Mouse (Mus musculus) CH12.LX (cell line): ENCODE measurements at regions not wholly inside any gene's neighbourhood (a gene's known extent, or its start where the extent isn't known, plus 50 kb on each side); places are given as distances from the start of the nearest gene placed in this dataset.
A peak's percentile ranks its signal among the peaks of the same experiment; 100 is the strongest.

Source experiments
- DNase-seq: peaks from one replicate; pipeline ENCODE4 v3.0.0-alpha.2; 2013; ENCODE audit errors: extremely low read depth
- H3K27ac ChIP-seq: 2 replicates; pipeline ENCODE4 v1.5.1; 2012; ENCODE audit warnings: low read depth, mild to moderate bottlenecking, control low read depth, moderate library complexity; ENCODE audit not compliant: insufficient read depth
- H3K27me3 ChIP-seq: replicated peaks from 2 replicates; pipeline ENCODE3; 2012; ENCODE audit warnings: inconsistent platforms
- H3K36me3 ChIP-seq, 2 experiments: replicated peaks in 1 of 2; 2 replicates each; pipeline versions ENCODE3 to v1.6.1; 2012; ENCODE audit warnings: inconsistent platforms in 1 of 2, low read length in 1 of 2, mild to moderate bottlenecking in 1 of 2, mixed read lengths in 1 of 2, moderate library complexity in 1 of 2; ENCODE audit not compliant: control insufficient read depth in 1 of 2, insufficient read depth in 1 of 2
- H3K4me1 ChIP-seq, 2 experiments: 2 replicates each; pipeline ENCODE4 v1.6.1; 2012; ENCODE audit warnings: inconsistent platforms in 1 of 2, moderate library complexity in 1 of 2; ENCODE audit not compliant: insufficient read depth in 2 of 2, control insufficient read depth in 1 of 2
- H3K4me2 ChIP-seq: 2 replicates; pipeline ENCODE4 v1.6.1; 2012; ENCODE audit warnings: low read depth, mild to moderate bottlenecking, control low read depth; ENCODE audit not compliant: poor library complexity, insufficient read depth, severe bottlenecking
- H3K4me3 ChIP-seq, 3 experiments: fragments of 150-350 bp in 1 of 3; sonication (generic) in 1 of 3; replicated peaks in 1 of 3; 2 replicates each; pipeline versions ENCODE3 to v1.5.1; 2011 to 2012; ENCODE audit warnings: low read depth in 2 of 3, low read length in 2 of 3, mild to moderate bottlenecking in 2 of 3, moderate library complexity in 2 of 3, control low read depth in 1 of 3, improper control_type of control experiment in 1 of 3, inconsistent platforms in 1 of 3, mixed read lengths in 1 of 3; ENCODE audit not compliant: poor library complexity in 1 of 3
- H3K79me2 ChIP-seq: replicated peaks from 2 replicates; pipeline ENCODE4 v1.6.1; 2012; ENCODE audit warnings: mild to moderate bottlenecking, moderate library complexity; ENCODE audit not compliant: control insufficient read depth, poor library complexity, insufficient read depth, severe bottlenecking; ENCODE audit errors: extremely low read depth
- H3K9ac ChIP-seq: 2 replicates; pipeline ENCODE4 v1.6.1; 2012; ENCODE audit warnings: low read depth, mild to moderate bottlenecking, control low read depth, moderate library complexity; ENCODE audit not compliant: insufficient read depth
- H3K9me3 ChIP-seq: replicated peaks from 2 replicates; pipeline ENCODE3; 2012; ENCODE audit warnings: low read length, inconsistent platforms, mixed read lengths
- BHLHE40 ChIP-seq: IDR thresholded peaks from 2 replicates; pipeline ENCODE4 v1.6.1; 2011; ENCODE audit warnings: mild to moderate bottlenecking, low read depth, low read length, improper control_type of control experiment
- CHD2 ChIP-seq: IDR thresholded peaks from 2 replicates; pipeline ENCODE4 v1.6.1; 2011; ENCODE audit warnings: low read length, improper control_type of control experiment
- CTCF ChIP-seq, 2 experiments: IDR thresholded peaks in 1 of 2; conservative IDR thresholded peaks in 1 of 2; 2 replicates each; pipeline ENCODE4 v1.5.1; 2011 to 2012; ENCODE audit warnings: low read depth in 2 of 2, low read length in 2 of 2, improper control_type of control experiment in 1 of 2, inconsistent platforms in 1 of 2, mild to moderate bottlenecking in 1 of 2, moderate library complexity in 1 of 2
- ETS1 ChIP-seq: conservative IDR thresholded peaks from 2 replicates; pipeline ENCODE4 v1.6.1; 2012; ENCODE audit warnings: low read depth, mild to moderate bottlenecking, inconsistent platforms, low read length, improper control_type of control experiment, moderate library complexity
- HCFC1 ChIP-seq: IDR thresholded peaks from 2 replicates; pipeline ENCODE4 v1.6.1; 2012; ENCODE audit warnings: low read depth, mild to moderate bottlenecking, inconsistent platforms, low read length, improper control_type of control experiment
- IRF4 ChIP-seq: IDR thresholded peaks from 2 replicates; pipeline ENCODE4 v1.6.1; 2014; ENCODE audit warnings: low read depth, mild to moderate bottlenecking, inconsistent platforms, low read length, improper control_type of control experiment
- JUN ChIP-seq: IDR thresholded peaks from 2 replicates; pipeline ENCODE4 v1.6.1; 2011; ENCODE audit warnings: low read depth, mild to moderate bottlenecking, low read length, improper control_type of control experiment, moderate library complexity; ENCODE audit not compliant: insufficient read depth
- KAT2A ChIP-seq: IDR thresholded peaks from 2 replicates; pipeline ENCODE4 v1.6.1; 2012; ENCODE audit warnings: low read length, improper control_type of control experiment, inconsistent platforms; ENCODE audit not compliant: insufficient replicate concordance
- MAFK ChIP-seq: IDR thresholded peaks from 2 replicates; pipeline ENCODE4 v1.6.1; 2011; ENCODE audit warnings: low read length, improper control_type of control experiment; ENCODE audit not compliant: insufficient replicate concordance
- MEF2A ChIP-seq: IDR thresholded peaks from 2 replicates; pipeline ENCODE4 v1.6.1; 2014; ENCODE audit warnings: low read depth, mild to moderate bottlenecking, inconsistent platforms, low read length, improper control_type of control experiment, borderline replicate concordance
- NELFE ChIP-seq: IDR thresholded peaks from 2 replicates; pipeline ENCODE4 v1.6.1; 2011; ENCODE audit warnings: low read depth, low read length, improper control_type of control experiment
- NRF1 ChIP-seq: IDR thresholded peaks from 2 replicates; pipeline ENCODE4 v1.6.1; 2014; ENCODE audit warnings: low read depth, mild to moderate bottlenecking, inconsistent platforms, low read length, improper control_type of control experiment, moderate library complexity
- PAX5 ChIP-seq: IDR thresholded peaks from 2 replicates; pipeline ENCODE4 v1.6.1; 2012; ENCODE audit warnings: low read length, inconsistent platforms, mixed read lengths
- POLR2AphosphoS2 ChIP-seq: IDR thresholded peaks from 2 replicates; pipeline ENCODE4 v1.6.1; 2011; ENCODE audit warnings: low read depth, low read length, improper control_type of control experiment
- RAD21 ChIP-seq: IDR thresholded peaks from 2 replicates; pipeline ENCODE4 v1.6.1; 2011; ENCODE audit warnings: low read depth, mild to moderate bottlenecking, low read length, improper control_type of control experiment, moderate library complexity
- SIN3A ChIP-seq: IDR thresholded peaks from 2 replicates; pipeline ENCODE4 v1.6.1; 2012; ENCODE audit warnings: low read length, improper control_type of control experiment, inconsistent platforms
- SMC3 ChIP-seq: IDR thresholded peaks from 2 replicates; pipeline ENCODE4 v1.6.1; 2011; ENCODE audit warnings: low read depth, low read length, improper control_type of control experiment
- TBP ChIP-seq: conservative IDR thresholded peaks from 2 replicates; pipeline ENCODE4 v1.6.1; 2011; ENCODE audit warnings: low read depth, low read length, improper control_type of control experiment
- USF1 ChIP-seq: IDR thresholded peaks from 2 replicates; pipeline ENCODE4 v1.6.1; 2014; ENCODE audit warnings: low read depth, mild to moderate bottlenecking, inconsistent platforms, low read length, improper control_type of control experiment
- USF2 ChIP-seq: conservative IDR thresholded peaks from 2 replicates; pipeline ENCODE4 v1.6.1; 2011; ENCODE audit warnings: low read depth, low read length, improper control_type of control experiment
- dilution Hi-C: fragments of 300-500 bp; cut with MboI; formaldehyde crosslinking; loops from 2 replicates; pipeline ENCODE4 v1.14.3; 2020; ENCODE audit warnings: low sequenced_read_pairs; ENCODE audit not compliant: extremely low pct_unique_long_range_greater_than_20kb, extremely low pct_ligation_motif_present
- in situ Hi-C: fragments of 300-500 bp; cut with MboI; formaldehyde crosslinking; loops from 3 replicates; pipeline ENCODE4 v1.14.3; 2019; ENCODE audit warnings: low sequenced_read_pairs, low pct_ligation_motif_present, low pct_unique_long_range_greater_than_20kb, mixed read lengths

DNA sequence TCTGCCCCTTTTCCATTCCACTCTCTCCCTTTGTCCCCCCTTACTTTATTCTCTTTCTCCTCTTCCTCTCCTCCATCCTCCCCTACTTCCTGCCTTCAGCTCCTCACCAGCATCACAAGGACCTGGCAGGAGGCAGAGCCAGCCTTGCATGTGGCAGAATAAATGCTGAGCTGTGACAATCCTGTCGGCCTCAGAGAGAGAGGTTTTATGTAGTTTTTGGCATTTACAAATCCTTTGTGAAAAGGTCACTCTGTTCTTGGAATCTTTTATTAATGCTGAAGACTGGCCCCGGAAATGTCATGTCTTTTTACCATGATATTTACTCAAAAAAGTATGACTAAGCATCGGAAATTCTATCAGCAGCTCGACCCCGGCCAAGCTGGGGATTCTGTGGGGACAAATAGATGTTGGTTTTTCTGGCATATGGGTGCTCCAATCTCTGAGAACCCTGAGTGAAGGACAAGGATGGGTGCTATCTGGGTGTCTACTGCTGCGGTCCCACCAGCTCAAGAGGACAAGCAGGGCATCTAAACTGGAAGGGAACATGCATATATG, 178.8 kb upstream of the Nlrp1b start:
- H3K9ac ChIP-seq = no peak overlapping the region
- H3K36me3 ChIP-seq = no peaks in the 10 kb centered on the region
- TF ChIP-seq JUN = no peak
- TF ChIP-seq CTCF (conservative IDR thresholded peaks at IDR 0.05 in 1 of 2, IDR thresholded peaks at IDR 0.05 in 1 of 2; ENCODE audit: low read depth in 2 of 2, low read length in 2 of 2) = no peak
- no peak for TF ChIP-seq NRF1
- no peaks in the 10 kb centered on the region for H3K4me1 ChIP-seq
- no peaks in the 10 kb centered on the region for H3K79me2 ChIP-seq
- in situ Hi-C loops (no loop called here), dilution Hi-C loops (no loop called here)
- no peak overlapping the region for H3K4me3 ChIP-seq
- peaks cover 98% of the 10 kb centered on the region for H3K27me3 ChIP-seq
- DNase-seq = no peak
- no peak overlapping the region for H3K27ac ChIP-seq
- H3K4me2 ChIP-seq = no peak overlapping the region
- no peaks in the 10 kb centered on the region for H3K9me3 ChIP-seq

- in situ Hi-C loops = no loop called here
- Histone ChIP-seq H3K27me3 (peaks cover 98% of the 10 kb centered on the region), H3K36me3 (no peaks in the 10 kb centered on the region), H3K9me3 (no peaks in the 10 kb centered on the region), H3K27ac (no peak overlapping the region), H3K4me1 (no peaks in the 10 kb centered on the region), H3K9ac (no peak overlapping the region), H3K4me2 (no peak overlapping the region), H3K4me3 (no peak overlapping the region)
- DNase-seq = no peak
- TF ChIP-seq TBP = no peak
- peak; percentile 95 for TF ChIP-seq MAFK
- TF ChIP-seq, all 38 proteins: peak for 1
- dilution Hi-C loops = no loop called here
- no peaks in the 10 kb centered on the region for H3K79me2 ChIP-seq
Observed at GRCm38 (mm10) chr11:71410582-71410981, 180.0 kb upstream of the Nlrp1b start.

- Histone ChIP-seq H3K79me2 (no peaks in the 10 kb centered on the region), H3K4me1 (no peaks in the 10 kb centered on the region), H3K4me3 (no peak overlapping the region), H3K9me3 (no peaks in the 10 kb centered on the region), H3K27ac (no peak overlapping the region), H3K27me3 (peaks cover 98% of the 10 kb centered on the region), H3K4me2 (no peak overlapping the region), H3K9ac (no peak overlapping the region), H3K36me3 (no peaks in the 10 kb centered on the region)
- dilution Hi-C loops = no loop called here
- TF ChIP-seq USF2 = no peak
- TF ChIP-seq CHD2 = no peak
- no peak for TF ChIP-seq NELFE
- no peak for TF ChIP-seq NRF1
- TF ChIP-seq SMC3 = no peak
- TF ChIP-seq USF1 = no peak
- TF ChIP-seq MEF2A = no peak
- TF ChIP-seq KAT2A = no peak
- no peak for TF ChIP-seq POLR2AphosphoS2
- TF ChIP-seq HCFC1 = no peak
- TF ChIP-seq ETS1 = no peak
- TF ChIP-seq SIN3A = no peak
- no peak for TF ChIP-seq BHLHE40
- TF ChIP-seq RAD21 = no peak
- no peak for TF ChIP-seq IRF4
- TF ChIP-seq PAX5 = no peak
- in situ Hi-C loops = no loop called here
- no peak for DNase-seq
Observed at GRCm38 (mm10) chr11:71411958-71412357, 181.4 kb upstream of the Nlrp1b start.
